Mouse (Mus musculus) testis, adult 2 months (tissue): ENCODE measurements around the gene Nipsnap1. TPM values are rescaled to one million over a fixed set of nuclear protein-coding genes. Genes with fewer than 3 reads are reported as not detected.

Source experiments
- H3K27ac ChIP-seq: fragments of 200-500 bp; 2 replicates; pipeline ENCODE4 v1.5.1; 2012; ENCODE audit warnings: low read depth, low read length; ENCODE audit not compliant: control insufficient read depth, insufficient read depth
- H3K27me3 ChIP-seq: fragments of 200-500 bp; 2 replicates; pipeline ENCODE4 v1.6.1; 2012; ENCODE audit warnings: mild to moderate bottlenecking, low read length, moderate library complexity; ENCODE audit not compliant: control insufficient read depth, insufficient read depth
- H3K36me3 ChIP-seq: fragments of 200-500 bp; 2 replicates; pipeline ENCODE4 v1.6.1; 2012; ENCODE audit warnings: mild to moderate bottlenecking, low read length; ENCODE audit not compliant: control insufficient read depth, insufficient read depth
- H3K4me1 ChIP-seq: fragments of 200-500 bp; 2 replicates; pipeline ENCODE4 v1.6.1; 2012; ENCODE audit warnings: low read length; ENCODE audit not compliant: control insufficient read depth, insufficient read depth
- H3K4me3 ChIP-seq: fragments of 200-500 bp; 2 replicates; pipeline ENCODE4 v1.5.1; 2012; ENCODE audit warnings: low read depth, mild to moderate bottlenecking, low read length, moderate library complexity, mixed read lengths; ENCODE audit not compliant: control insufficient read depth
- CTCF ChIP-seq: fragments of 200-500 bp; IDR thresholded peaks from 2 replicates; pipeline ENCODE4 v1.5.1; 2012; ENCODE audit warnings: low read depth, mild to moderate bottlenecking, inconsistent platforms, low read length, moderate library complexity; ENCODE audit not compliant: control insufficient read depth, insufficient read depth, insufficient replicate concordance
- POLR2A ChIP-seq: fragments of 200-500 bp; IDR thresholded peaks from 2 replicates; pipeline ENCODE4 v1.6.1; 2012; ENCODE audit warnings: low read depth, mild to moderate bottlenecking, inconsistent platforms, low read length, moderate library complexity; ENCODE audit not compliant: control insufficient read depth
- polyA plus RNA-seq: library from polyadenylated mRNA; depleted of rRNA; stranded (reverse); fragments of >200 nt; gene quantifications from 2 replicates; pipeline ENCODE4 v1.2.3, GENCODE M21; 2012

The Nipsnap1 gene
- polyA plus RNA-seq, 1 experiment: 2.7 TPM

- Histone ChIP-seq H3K4me1 (peaks cover 9% of the 10 kb centered on the region), H3K27ac (no peak overlapping the region), H3K4me3 (peak overlapping the region; percentile 83), H3K27me3 (no peaks in the 10 kb centered on the region), H3K36me3 (no peaks in the 10 kb centered on the region)
- TF ChIP-seq POLR2A (no peak), CTCF (no peak)
Observed at GRCm38 (mm10) chr11:4874551-4874950, 800 bp downstream of the Nipsnap1 start.

GRCm38 (mm10) chr11:4881087-4881486, 7.3 kb downstream of the Nipsnap1 start:
- H3K4me3 ChIP-seq: no peak overlapping the region
- H3K36me3 ChIP-seq: no peaks in the 10 kb centered on the region
- no peak overlapping the region for H3K27ac ChIP-seq
- H3K27me3 ChIP-seq: no peaks in the 10 kb centered on the region
- TF ChIP-seq CTCF: no peak
- TF ChIP-seq POLR2A: no peak
- H3K4me1 ChIP-seq: peaks cover 3% of the 10 kb centered on the region; the same call in 1 of the 2 replicates

DNA sequence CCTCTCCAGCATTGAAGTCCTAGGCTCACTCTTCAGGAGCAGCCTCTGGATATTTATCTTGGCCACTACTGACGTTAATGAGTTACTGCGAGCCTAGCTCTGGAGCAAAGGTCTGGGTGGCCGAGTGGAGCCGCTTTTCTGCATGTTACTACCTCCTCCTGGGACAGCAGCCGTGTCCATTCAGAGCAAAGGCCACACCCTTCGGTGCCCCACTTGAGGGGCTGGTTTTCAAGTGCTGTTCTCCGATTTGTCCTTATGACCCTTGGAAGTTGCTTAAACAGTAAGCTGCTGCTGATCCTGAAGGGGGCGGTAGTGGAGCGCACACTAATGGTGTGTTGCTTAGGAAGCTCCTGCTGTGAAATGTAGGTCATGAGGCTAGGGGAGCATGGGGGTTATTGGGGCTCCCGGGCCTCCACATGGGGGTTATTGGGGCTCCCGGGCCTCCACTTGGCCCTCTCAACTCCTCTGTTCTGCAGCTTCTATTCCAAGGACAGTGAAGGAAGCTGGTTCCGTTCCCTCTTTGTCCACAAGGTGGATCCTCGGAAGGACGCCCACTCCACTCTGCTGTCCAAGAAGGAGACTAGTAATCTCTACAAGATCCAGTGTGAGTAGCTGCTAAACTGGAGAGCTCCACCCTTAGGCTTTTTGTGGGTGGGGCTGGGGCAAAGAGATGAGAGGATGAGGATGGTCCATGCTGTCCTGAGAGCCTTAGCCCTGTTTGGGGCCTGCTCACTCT, 9.3 kb downstream of the Nipsnap1 start:
- Histone ChIP-seq H3K27ac (no peak overlapping the region), H3K36me3 (no peaks in the 10 kb centered on the region)

DNA sequence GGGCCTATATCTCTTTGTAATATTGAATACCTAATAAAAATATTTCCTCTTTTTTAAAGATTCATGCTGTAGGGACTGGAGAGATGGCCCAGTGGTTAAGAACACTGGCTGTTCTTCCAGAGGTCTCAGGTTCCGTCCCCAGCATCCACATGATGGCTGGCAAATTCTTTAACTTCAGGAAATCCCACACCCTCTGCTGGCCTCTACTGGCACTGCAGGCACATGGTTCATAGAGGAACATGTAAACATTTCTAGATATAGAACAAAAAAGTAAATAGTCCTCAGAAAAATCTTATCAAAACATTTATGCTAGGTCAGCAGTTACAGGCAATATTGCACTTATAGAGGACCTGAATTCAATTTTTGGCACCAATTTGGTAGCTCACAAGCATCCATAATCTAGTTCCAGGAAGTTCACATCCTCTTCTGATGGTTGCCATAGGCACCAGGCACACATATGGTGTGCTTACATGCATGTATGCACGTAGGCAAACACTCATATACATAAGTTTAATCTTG, 11.7 kb downstream of the Nipsnap1 start:
- H3K27ac ChIP-seq: no peak overlapping the region
- H3K27me3 ChIP-seq: no peaks in the 10 kb centered on the region
- no peaks in the 10 kb centered on the region for H3K36me3 ChIP-seq
- peaks cover 3% of the 10 kb centered on the region; the same call in 1 of the 2 replicates for H3K4me1 ChIP-seq
- no peak overlapping the region for H3K4me3 ChIP-seq
- no peak for TF ChIP-seq POLR2A
- TF ChIP-seq CTCF: peak; percentile 19; the same call in 1 of the 2 replicates

More for the DNA sequence above, 9.3 kb downstream of the Nipsnap1 start:
- TF ChIP-seq CTCF (no peak), POLR2A (no peak)
- Histone ChIP-seq H3K27me3 (no peaks in the 10 kb centered on the region), H3K4me1 (peaks cover 3% of the 10 kb centered on the region; the same call in 1 of the 2 replicates), H3K4me3 (no peak overlapping the region)

GRCm38 (mm10) chr11:4886987-4887386, 13.2 kb downstream of the Nipsnap1 start:
- no peaks in the 10 kb centered on the region for H3K27me3 ChIP-seq
- no peak overlapping the region for H3K27ac ChIP-seq
- no peaks in the 10 kb centered on the region for H3K36me3 ChIP-seq
- TF ChIP-seq CTCF: no peak
- TF ChIP-seq POLR2A: no peak
- H3K4me1 ChIP-seq: peaks cover 3% of the 10 kb centered on the region; the same call in 1 of the 2 replicates
- no peak overlapping the region for H3K4me3 ChIP-seq

GRCm38 (mm10) chr11:4894848-4895816, 21.4 kb downstream of the Nipsnap1 start, which contains the start of gene Thoc5:
Gene Thoc5 (plus strand): TSS chr11:4895320.
- TF ChIP-seq POLR2A (peak; percentile 75), CTCF (no peak)
- no peaks in the 10 kb centered on the region for H3K36me3 ChIP-seq
- H3K27ac ChIP-seq: peak within 1 kb of the TSS; percentile 77
- H3K4me1 ChIP-seq: peaks cover 10% of the 10 kb centered on the region
- H3K27me3 ChIP-seq: no peaks in the 10 kb centered on the region
- peak within 1 kb of the TSS; percentile 83 for H3K4me3 ChIP-seq
